Mouse (Mus musculus): Measurements from ENCODE around the gene Ddi2.

GRCm38 (mm10) chr4:141636693-141637092 is 86.5 kb downstream of the Ddi2 start:
- no peak for TF ChIP-seq POLR2A (IDR thresholded peaks at IDR 0.05; ENCODE audit: low read depth, low read length)
- TF ChIP-seq CTCF (conservative IDR thresholded peaks at IDR 0.05; ENCODE audit: insufficient read depth, insufficient read length, low read depth, low read length) = no peak

Data from kidney, adult 2 months (tissue).